Mouse (Mus musculus): ENCODE measurements around the gene Sh3bp1.

Sh3bp1 gene

GRCm38 (mm10) chr15:78915660-78916017 lies 16.1 kb downstream of the Sh3bp1 start:
- no peak for DNase-seq (ENCODE audit: low spot score)

- DNase-seq (ENCODE audit: low spot score), result no peak
Measured at GRCm38 (mm10) chr15:78916052-78916826, 16.7 kb downstream of the Sh3bp1 start.

- DNase-seq (ENCODE audit: low spot score), result no peak
Measured at GRCm38 (mm10) chr15:78918126-78918525, 18.6 kb downstream of the Sh3bp1 start.

GRCm38 (mm10) chr15:78919914-78920313 lies 20.3 kb downstream of the Sh3bp1 start:
- DNase-seq (ENCODE audit: low spot score), result no peak

GRCm38 (mm10) chr15:78922700-78923099 lies 23.1 kb downstream of the Sh3bp1 start:
- DNase-seq (ENCODE audit: low spot score), result no peak

- no peak for DNase-seq (ENCODE audit: low spot score)
Measured at GRCm38 (mm10) chr15:78923585-78923984, 24.0 kb downstream of the Sh3bp1 start.

- DNase-seq (ENCODE audit: low spot score), result no peak
Measured at GRCm38 (mm10) chr15:78925129-78925528, 25.6 kb downstream of the Sh3bp1 start.

GRCm38 (mm10) chr15:78926021-78926919 lies 26.7 kb downstream of the Sh3bp1 start, which contains the start of gene Lgals1:
Gene Lgals1 (plus strand): TSS chr15:78926725.
- no peak for DNase-seq (ENCODE audit: low spot score)

GRCm38 (mm10) chr15:78927021-78927787 lies 27.6 kb downstream of the Sh3bp1 start:
- DNase-seq (ENCODE audit: low spot score), result no peak

GRCm38 (mm10) chr15:78927788-78928457 lies 28.4 kb downstream of the Sh3bp1 start:
- peak; percentile 46 for DNase-seq (ENCODE audit: low spot score)

- DNase-seq (ENCODE audit: low spot score), result no peak
Measured at GRCm38 (mm10) chr15:78928539-78928938, 29.0 kb downstream of the Sh3bp1 start.

- no peak for DNase-seq (ENCODE audit: low spot score)
Measured at GRCm38 (mm10) chr15:78930192-78930706, 30.7 kb downstream of the Sh3bp1 start.

- DNase-seq (ENCODE audit: low spot score), result no peak
Measured at GRCm38 (mm10) chr15:78930801-78931426, 31.3 kb downstream of the Sh3bp1 start.

- DNase-seq (ENCODE audit: low spot score), result no peak
Measured at GRCm38 (mm10) chr15:78931577-78931976, 32.0 kb downstream of the Sh3bp1 start.

- peak; percentile 77 for DNase-seq (ENCODE audit: low spot score)
Measured at GRCm38 (mm10) chr15:78934784-78935320, 35.3 kb downstream of the Sh3bp1 start, which contains the start of gene Nol12. Gene Nol12 (plus strand): TSS chr15:78934933.

- no peak for DNase-seq (ENCODE audit: low spot score)
Measured at GRCm38 (mm10) chr15:78936403-78936802, 36.8 kb downstream of the Sh3bp1 start.

- no peak for DNase-seq (ENCODE audit: low spot score)
Measured at GRCm38 (mm10) chr15:78937311-78937710, 37.7 kb downstream of the Sh3bp1 start.

GRCm38 (mm10) chr15:78937963-78938362 lies 38.4 kb downstream of the Sh3bp1 start:
- no peak for DNase-seq (ENCODE audit: low spot score)

GRCm38 (mm10) chr15:78940325-78940724 lies 40.8 kb downstream of the Sh3bp1 start:
- DNase-seq (ENCODE audit: low spot score), result no peak

GRCm38 (mm10) chr15:78942663-78943062 lies 43.1 kb downstream of the Sh3bp1 start:
- DNase-seq (ENCODE audit: low spot score), result peak; percentile 44

GRCm38 (mm10) chr15:78946232-78946631 lies 46.7 kb downstream of the Sh3bp1 start:
- no peak for DNase-seq (ENCODE audit: low spot score)

Data from spleen, adult 12 weeks (tissue).